Mouse (Mus musculus) Muller cell, postnatal 12 days (primary cell): ENCODE measurements at regions not wholly inside any gene's neighbourhood (a gene's known extent, or its start where the extent isn't known, plus 50 kb on each side); places are given as distances from the start of the nearest gene placed in this dataset.

ENCODE experiments used
- DNase-seq: peaks from one replicate; pipeline ENCODE4 v3.0.0-alpha.2; 2015; ENCODE audit errors: inconsistent ontology term

DNA sequence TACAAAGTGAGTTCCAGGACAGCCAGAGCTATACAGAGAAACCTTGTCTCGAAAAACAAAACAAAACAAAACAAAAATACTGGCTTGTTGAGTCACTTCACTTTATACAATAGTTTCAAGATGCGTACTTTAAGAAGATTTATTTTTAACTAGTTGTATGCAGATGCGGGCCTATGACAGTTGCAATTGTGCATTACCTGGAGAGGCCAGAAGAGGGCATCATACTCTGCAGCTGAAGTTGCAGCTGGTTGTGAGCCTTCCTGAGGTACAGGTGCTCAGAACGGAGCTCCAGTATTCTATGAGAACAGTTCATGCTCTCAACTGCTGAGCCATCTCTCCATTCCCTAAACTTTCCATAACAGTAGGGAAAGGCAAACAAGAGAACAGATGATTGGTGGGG is 314.2 kb upstream of the 4931429L15Rik start:
- DNase-seq = no peak

DNA sequence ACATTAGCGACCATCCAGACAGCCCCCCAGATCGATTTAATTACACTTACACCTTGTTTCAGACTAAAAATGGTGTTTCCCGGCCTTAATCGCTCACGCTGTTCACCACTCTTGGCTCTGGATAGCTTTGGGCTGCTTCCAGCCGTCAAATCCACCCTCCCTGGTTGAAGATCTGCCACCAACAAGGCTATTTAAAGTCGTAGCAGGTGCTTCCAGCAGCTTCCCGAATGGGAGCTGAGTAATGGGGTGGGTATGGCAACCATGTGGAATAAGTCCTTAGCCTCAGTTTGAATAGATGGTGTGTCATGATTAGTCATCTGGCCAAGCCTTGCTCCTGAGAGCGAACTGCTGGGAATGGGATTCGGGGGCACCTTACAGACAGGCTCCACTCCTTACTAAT is 312.8 kb upstream of the 4931429L15Rik start:
- DNase-seq = peak; percentile 95

- no peak for DNase-seq
These were observed 302.5 kb upstream of the 4931429L15Rik start for GRCm38 (mm10) chr9:46622255-46622654.

DNA sequence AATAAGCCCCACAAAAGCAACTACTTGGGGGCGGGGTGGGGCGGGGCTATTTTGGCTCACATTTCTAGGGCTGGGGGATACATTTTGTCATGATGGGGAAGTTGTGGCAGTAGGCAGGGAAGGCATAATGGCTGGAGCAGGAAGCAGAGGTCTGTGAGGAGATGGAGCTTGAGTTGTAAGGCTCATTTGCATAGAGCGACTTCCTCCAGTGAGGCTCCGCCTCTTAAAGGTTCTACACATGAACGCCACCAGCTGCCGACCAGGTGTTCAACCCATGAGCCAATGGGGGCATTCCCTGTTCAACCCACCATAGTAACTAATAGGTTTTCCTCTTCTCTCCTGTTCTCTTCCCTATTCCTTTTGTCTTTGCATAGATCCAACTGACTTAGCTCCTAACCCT is 302.1 kb upstream of the 4931429L15Rik start:
- no peak for DNase-seq

GRCm38 (mm10) chr9:46610101-46611005 is 290.6 kb upstream of the 4931429L15Rik start:
- peak; percentile 34 for DNase-seq

GRCm38 (mm10) chr9:46608695-46609094 is 288.9 kb upstream of the 4931429L15Rik start:
- DNase-seq = no peak

DNA sequence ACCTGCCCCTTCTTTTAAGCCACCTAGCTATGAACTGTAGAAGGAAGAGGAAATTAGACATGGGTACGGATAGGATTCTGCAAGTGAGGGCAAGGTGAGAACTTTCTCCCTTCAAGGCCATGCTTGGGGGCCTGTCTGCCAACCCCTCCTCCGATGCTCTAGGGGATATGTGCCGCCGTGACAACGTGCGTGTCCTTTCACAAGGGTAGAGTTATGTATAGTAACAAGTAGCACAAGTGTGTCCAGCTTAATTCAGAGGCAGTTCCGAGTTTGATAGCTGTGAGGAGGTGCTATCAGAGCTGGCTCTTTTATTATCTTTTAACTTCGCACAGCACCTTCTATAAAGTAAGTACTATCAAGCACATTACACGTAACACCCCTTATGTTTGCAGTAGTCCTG is 281.0 kb upstream of the 4931429L15Rik start:
- DNase-seq = no peak

GRCm38 (mm10) chr9:46599931-46600708 is 280.3 kb upstream of the 4931429L15Rik start:
- peak; percentile 98 for DNase-seq

DNA sequence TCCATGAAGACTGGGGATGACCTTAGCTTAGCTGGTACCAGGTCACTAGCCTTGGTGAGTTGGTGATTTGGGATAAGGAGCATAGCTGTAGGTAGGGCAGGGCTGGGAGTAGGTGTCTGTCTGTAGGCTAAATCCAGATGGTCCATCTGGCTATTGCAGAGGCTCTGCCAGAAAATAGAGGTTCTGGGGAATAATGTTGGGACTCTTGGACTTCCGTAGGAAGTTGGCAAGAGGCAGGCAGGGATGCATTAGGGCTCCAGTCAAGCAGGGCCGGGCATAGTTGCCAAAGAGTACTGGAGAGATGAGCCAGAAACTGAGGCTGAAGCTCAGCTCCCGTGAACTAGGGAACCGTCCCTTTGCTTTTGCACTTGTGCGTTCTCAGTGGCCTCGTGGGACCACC is 278.7 kb upstream of the 4931429L15Rik start:
- DNase-seq = no peak

DNA sequence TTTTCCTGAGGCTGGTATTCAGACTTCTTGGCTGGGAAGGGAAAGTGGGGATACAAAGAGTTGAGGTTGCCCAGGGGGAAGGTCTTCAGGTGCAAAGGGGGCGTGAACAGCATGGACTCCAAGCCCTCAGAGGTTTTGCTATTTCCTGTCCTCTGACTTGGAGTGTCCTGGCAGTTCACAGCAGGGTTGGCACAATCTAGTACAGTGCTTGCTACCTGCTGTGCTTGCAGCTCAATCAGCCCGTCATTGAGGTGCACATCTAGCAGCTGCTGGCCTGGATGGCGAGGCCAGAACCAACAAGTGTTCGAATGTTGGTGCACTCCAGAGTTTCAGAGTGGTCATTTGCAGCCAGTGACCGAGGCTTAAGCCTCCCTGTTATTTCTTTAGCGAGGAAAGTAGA is 273.7 kb upstream of the 4931429L15Rik start:
- DNase-seq = no peak

DNA sequence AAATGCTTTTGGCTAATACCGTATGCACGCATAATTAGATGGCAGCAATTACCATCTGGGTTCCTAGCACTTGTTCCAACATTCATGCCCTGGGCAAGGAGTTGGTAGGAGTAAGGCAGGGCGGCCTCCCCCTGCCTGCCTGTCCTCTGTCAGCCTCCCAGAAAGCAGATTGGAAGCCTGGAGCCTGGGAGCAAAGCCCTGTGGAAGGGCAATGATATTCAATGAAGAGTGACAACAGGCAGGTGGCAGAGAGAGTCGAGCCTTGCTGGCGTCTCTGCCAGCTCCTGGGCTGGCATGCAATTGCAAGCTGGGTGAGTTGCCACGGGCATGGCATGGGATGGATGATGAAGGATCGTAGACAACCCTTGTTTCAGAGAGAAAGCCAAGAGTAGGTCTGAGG is 273.1 kb upstream of the 4931429L15Rik start:
- DNase-seq = no peak

- no peak for DNase-seq
These were observed 267.0 kb upstream of the 4931429L15Rik start for GRCm38 (mm10) chr9:46586818-46587217.

GRCm38 (mm10) chr9:46581844-46582243 is 262.1 kb upstream of the 4931429L15Rik start:
- no peak for DNase-seq

GRCm38 (mm10) chr9:46562301-46562700 is 242.5 kb upstream of the 4931429L15Rik start:
- DNase-seq = no peak

DNA sequence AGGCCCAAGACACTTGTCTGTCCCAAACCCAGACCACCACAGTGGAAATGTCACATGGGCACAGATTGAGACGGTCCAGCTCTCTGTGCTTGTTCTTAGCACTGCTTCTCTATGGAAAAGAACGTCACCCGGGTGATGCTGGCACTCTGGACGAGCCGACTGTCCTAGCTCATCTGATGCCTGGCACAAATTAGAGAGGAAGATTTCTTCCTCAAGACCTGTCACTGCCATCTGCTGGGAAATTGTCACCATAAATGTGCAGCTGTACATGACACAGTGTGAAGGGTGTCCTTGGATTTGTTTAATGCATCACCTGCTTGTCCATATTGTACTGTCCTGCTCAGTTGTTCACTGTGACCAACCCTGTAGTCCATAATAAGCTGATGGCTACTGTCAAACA is 238.7 kb upstream of the 4931429L15Rik start:
- DNase-seq = no peak

GRCm38 (mm10) chr9:46557781-46558180 is 238.0 kb upstream of the 4931429L15Rik start:
- DNase-seq = no peak

DNA sequence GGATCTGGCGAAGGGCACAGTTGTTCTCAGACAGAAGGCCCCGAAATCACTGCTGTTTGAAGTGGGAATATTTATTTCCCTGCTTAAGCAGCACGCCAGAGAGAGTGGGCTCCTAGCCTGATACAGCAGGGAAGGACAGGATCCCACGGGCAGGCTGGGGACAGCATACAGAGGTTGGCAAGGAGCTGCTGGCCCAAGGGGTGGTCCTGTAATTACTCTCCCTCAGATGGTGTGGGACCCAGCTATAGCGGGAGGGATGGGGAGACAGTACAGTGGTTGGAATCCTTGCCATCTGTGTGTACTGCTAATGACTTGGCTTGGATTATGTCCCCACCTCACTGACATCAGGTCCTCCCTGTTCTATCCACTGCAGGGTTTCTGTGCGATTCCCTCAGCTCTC is 235.4 kb upstream of the 4931429L15Rik start:
- no peak for DNase-seq

- DNase-seq = no peak
These were observed 234.9 kb upstream of the 4931429L15Rik start for GRCm38 (mm10) chr9:46554586-46555152.

GRCm38 (mm10) chr9:46549416-46549815 is 229.6 kb upstream of the 4931429L15Rik start:
- DNase-seq = no peak

DNA sequence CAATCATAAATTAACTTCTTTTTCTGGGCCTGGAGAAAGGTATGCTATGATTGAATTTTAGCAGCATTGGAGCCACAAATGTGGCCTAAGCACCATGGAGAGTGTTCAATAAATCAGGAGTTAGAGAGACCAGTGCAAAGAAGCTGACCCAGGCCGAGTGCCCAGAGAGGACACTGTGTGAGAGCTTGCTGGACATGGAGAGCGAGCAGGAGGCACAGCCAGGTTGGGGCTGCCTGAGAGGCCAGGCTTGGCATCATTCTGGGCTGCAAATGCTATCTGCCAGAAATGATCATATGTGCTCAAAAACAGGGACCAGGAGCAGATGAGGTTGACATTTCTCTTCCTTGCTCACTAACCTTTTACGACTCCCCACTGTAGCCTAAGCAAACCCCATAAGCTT is 224.5 kb upstream of the 4931429L15Rik start:
- no peak for DNase-seq

GRCm38 (mm10) chr9:46541001-46541400 is 221.2 kb upstream of the 4931429L15Rik start:
- DNase-seq = no peak

DNA sequence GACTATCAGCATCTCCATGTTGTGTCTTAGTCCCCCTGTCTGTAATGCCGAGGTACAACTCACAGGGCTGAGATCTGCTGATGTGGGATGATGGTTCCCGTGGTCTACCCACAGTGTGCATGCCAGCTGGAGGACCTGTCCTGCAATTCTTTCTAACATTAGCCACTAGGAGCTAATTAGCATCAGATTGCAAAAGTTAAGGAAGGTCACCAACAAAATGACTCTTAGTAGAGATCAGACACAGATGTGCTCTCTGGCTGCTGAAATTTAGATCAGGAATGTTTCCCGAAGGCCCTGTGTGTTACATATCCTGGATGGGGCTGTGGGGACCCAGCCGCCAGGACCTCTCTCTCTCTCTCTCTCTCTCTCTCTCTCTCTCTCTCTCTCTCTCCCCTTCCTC is 218.8 kb upstream of the 4931429L15Rik start:
- DNase-seq = no peak
